Mouse (Mus musculus) stomach, embryonic 16.5 days (tissue): Measurements from ENCODE around the gene Rcan3. TPM values are rescaled to one million over a fixed set of nuclear protein-coding genes. Genes with fewer than 3 reads are reported as not detected.

Experiments used
- ATAC-seq: fragments of 200-750 bp; cut with Nextera tagmentation; 2 replicates; pipeline ENCODE4 v1.8.0; 2017; ENCODE audit warnings: moderate number of reproducible peaks, moderate TSS enrichment; ENCODE audit not compliant: insufficient read depth, low FRiP score
- H3K27ac ChIP-seq: fragments of 300-500 bp; sonication (generic); 2 replicates; pipeline ENCODE4 v1.5.1; 2014; ENCODE audit warnings: low read length
- H3K27me3 ChIP-seq: fragments of 300-500 bp; sonication (generic); 2 replicates; pipeline ENCODE4 v1.6.1; 2014; ENCODE audit warnings: low read length, control low read depth, mixed read lengths; ENCODE audit not compliant: control insufficient read depth, insufficient read depth
- H3K36me3 ChIP-seq: fragments of 300-500 bp; sonication (generic); 2 replicates; pipeline ENCODE4 v1.6.1; 2014; ENCODE audit warnings: low read length; ENCODE audit not compliant: control insufficient read depth, insufficient read depth
- H3K4me1 ChIP-seq: fragments of 300-500 bp; sonication (generic); 2 replicates; pipeline ENCODE4 v1.6.1; 2014; ENCODE audit warnings: low read length, control low read depth, mixed read lengths; ENCODE audit not compliant: control insufficient read depth, insufficient read depth
- H3K4me2 ChIP-seq: fragments of 300-500 bp; sonication (generic); 2 replicates; pipeline ENCODE4 v1.6.1; 2014; ENCODE audit warnings: low read depth, low read length, mixed read lengths
- H3K4me3 ChIP-seq: fragments of 300-500 bp; sonication (generic); replicated peaks from 2 replicates; pipeline ENCODE4 v1.5.1; 2014; ENCODE audit warnings: mild to moderate bottlenecking, low read length
- H3K9ac ChIP-seq: fragments of 300-500 bp; sonication (generic); 2 replicates; pipeline ENCODE4 v1.6.1; 2014; ENCODE audit warnings: low read length
- H3K9me3 ChIP-seq: fragments of 300-500 bp; sonication (generic); replicated peaks from 2 replicates; pipeline ENCODE4 v1.6.1; 2016; ENCODE audit warnings: low read length, control low read depth; ENCODE audit not compliant: control insufficient read depth
- WGBS: fragments of 180-500 bp; shearing (Covaris S2); extraction: QIAGEN DNeasy Blood & Tissue Kit; methylation state at CpG from one replicate; pipeline ENCODE4 v1.1.7; 2014; 5-methylcytosine and 5-hydroxymethylcytosine counted together
- polyA plus RNA-seq: library from polyadenylated mRNA; unstranded; fragments of >200 nt; fragmentation: Nextera tagmentation; extraction: Ambion mirVana; gene quantifications from 2 replicates; pipeline ENCODE4 v1.2.1, GENCODE M21; 2015

Gene Rcan3
- polyA plus RNA-seq = 15.0 and 18.0 TPM in 2 replicates

- Histone ChIP-seq H3K4me1 (peaks cover 5% of the 10 kb centered on the region), H3K36me3 (no peaks in the 10 kb centered on the region), H3K9ac (peak within 1 kb of the TSS; percentile 88), H3K27me3 (no peaks in the 10 kb centered on the region), H3K4me3 (peak within 1 kb of the TSS; percentile 81), H3K9me3 (no peaks in the 10 kb centered on the region), H3K4me2 (peak within 1 kb of the TSS; percentile 88), H3K27ac (peak within 1 kb of the TSS; percentile 72)
- ATAC-seq = peak; percentile 89
- under 1% methylated on average over 70 of the region's 79 CpGs for WGBS
Measured at GRCm38 (mm10) chr4:135433443-135434394, at the start of gene Rcan3. Gene Rcan3, minus strand, starts transcription at chr4:135433853.

GRCm38 (mm10) chr4:135480370-135480769 is 46.7 kb upstream of the Rcan3 start:
- Histone ChIP-seq H3K27ac (no peak overlapping the region), H3K36me3 (no peaks in the 10 kb centered on the region), H3K27me3 (no peaks in the 10 kb centered on the region), H3K4me3 (no peak overlapping the region), H3K9me3 (no peaks in the 10 kb centered on the region), H3K9ac (no peak overlapping the region), H3K4me2 (no peak overlapping the region), H3K4me1 (peaks cover 3% of the 10 kb centered on the region)
- ATAC-seq = no peak
- WGBS = 71% methylated on average over 9 of the region's 9 CpGs

GRCm38 (mm10) chr4:135477851-135478250 is 44.2 kb upstream of the Rcan3 start:
- no peak overlapping the region for H3K9ac ChIP-seq
- no peaks in the 10 kb centered on the region for H3K4me1 ChIP-seq
- no peaks in the 10 kb centered on the region for H3K9me3 ChIP-seq
- no peak overlapping the region for H3K27ac ChIP-seq
- WGBS = 77% methylated on average over 10 of the region's 10 CpGs
- no peaks in the 10 kb centered on the region for H3K27me3 ChIP-seq
- H3K4me3 ChIP-seq = no peak overlapping the region
- H3K4me2 ChIP-seq = no peak overlapping the region
- no peak for ATAC-seq
- no peaks in the 10 kb centered on the region for H3K36me3 ChIP-seq

GRCm38 (mm10) chr4:135463406-135463805 is 29.8 kb upstream of the Rcan3 start:
- ATAC-seq = no peak
- 95% methylated on average over 11 of the region's 11 CpGs for WGBS

GRCm38 (mm10) chr4:135453572-135453971 is 19.9 kb upstream of the Rcan3 start:
- ATAC-seq = peak; percentile 54; the same call in 1 of the 2 replicates
- Histone ChIP-seq H3K9me3 (no peaks in the 10 kb centered on the region), H3K27me3 (no peaks in the 10 kb centered on the region), H3K4me3 (no peak overlapping the region), H3K36me3 (no peaks in the 10 kb centered on the region), H3K4me2 (no peak overlapping the region), H3K27ac (0 out of 2 replicates have a peak overlapping the region, but pooled peaks have one; percentile 35), H3K4me1 (peaks cover 14% of the 10 kb centered on the region), H3K9ac (no peak overlapping the region)
- WGBS = 57% methylated on average over 12 of the region's 12 CpGs

More at GRCm38 (mm10) chr4:135463406-135463805, 29.8 kb upstream of the Rcan3 start:
- Histone ChIP-seq H3K27ac (no peak overlapping the region), H3K9ac (no peak overlapping the region), H3K27me3 (no peaks in the 10 kb centered on the region), H3K4me2 (no peak overlapping the region), H3K9me3 (no peaks in the 10 kb centered on the region), H3K36me3 (no peaks in the 10 kb centered on the region), H3K4me1 (no peaks in the 10 kb centered on the region), H3K4me3 (no peak overlapping the region)

- ATAC-seq = no peak
- Histone ChIP-seq H3K4me2 (no peak overlapping the region), H3K27ac (peak overlapping the region; percentile 35; the same call in 1 of the 2 replicates), H3K9me3 (no peaks in the 10 kb centered on the region), H3K9ac (no peak overlapping the region), H3K36me3 (no peaks in the 10 kb centered on the region), H3K27me3 (no peaks in the 10 kb centered on the region), H3K4me1 (peaks cover 14% of the 10 kb centered on the region), H3K4me3 (no peak overlapping the region)
- 61% methylated on average over 6 of the region's 6 CpGs for WGBS
Measured at GRCm38 (mm10) chr4:135453164-135453563, 19.5 kb upstream of the Rcan3 start.

GRCm38 (mm10) chr4:135451360-135452015 is 17.8 kb upstream of the Rcan3 start:
- no peaks in the 10 kb centered on the region for H3K36me3 ChIP-seq
- no peaks in the 10 kb centered on the region for H3K27me3 ChIP-seq
- peak; percentile 55; the same call in 1 of the 2 replicates for ATAC-seq
- 35% methylated on average over 18 of the region's 18 CpGs for WGBS
- no peak overlapping the region for H3K4me3 ChIP-seq
- peak overlapping the region; percentile 41 for H3K4me2 ChIP-seq
- peak overlapping the region; percentile 19 for H3K9ac ChIP-seq
- H3K27ac ChIP-seq = peak overlapping the region; percentile 52
- no peaks in the 10 kb centered on the region for H3K9me3 ChIP-seq
- peaks cover 14% of the 10 kb centered on the region for H3K4me1 ChIP-seq

- no peak for ATAC-seq
- no peak overlapping the region for H3K27ac ChIP-seq
- WGBS = 65% methylated on average over 5 of the region's 5 CpGs
- H3K4me3 ChIP-seq = no peak overlapping the region
- H3K9me3 ChIP-seq = no peaks in the 10 kb centered on the region
- H3K4me1 ChIP-seq = peaks cover 3% of the 10 kb centered on the region; the same call in 1 of the 2 replicates
- no peak overlapping the region for H3K4me2 ChIP-seq
- no peak overlapping the region for H3K9ac ChIP-seq
- no peaks in the 10 kb centered on the region for H3K27me3 ChIP-seq
- H3K36me3 ChIP-seq = no peaks in the 10 kb centered on the region
Measured at GRCm38 (mm10) chr4:135442473-135442872, 8.8 kb upstream of the Rcan3 start.
